ENCODE assay signal across 25 mouse cellular contexts in genomic region chr10:21520854-21521253, GRCm38 (mm10).
"Had no signal": no experiment of that assay in that cellular context is flagged by ENCODE, and none has a peak within 500 bp of the region (broad histone marks: within the 10 kb centered on the region; RNA-seq: fewer than 3 reads in every experiment).

No protein-coding gene starts in this region.

- H3K4me1 ChIP-seq: hindbrain, embryonic 13.5 days; hindbrain, embryonic 15.5 days; kidney, embryonic 15.5 days; limb, embryonic 13.5 days; limb, embryonic 15.5 days had no signal

- H3K4me3 ChIP-seq: heart, embryonic 10.5 days; heart, embryonic 12.5 days; hindbrain, embryonic 13.5 days; hindbrain, embryonic 15.5 days; kidney, embryonic 15.5 days; limb, embryonic 13.5 days; limb, embryonic 15.5 days; liver, embryonic 12.5 days had no signal

- H3K36me3 ChIP-seq: heart, embryonic 10.5 days; heart, embryonic 12.5 days; hindbrain, embryonic 13.5 days; hindbrain, embryonic 15.5 days; kidney, embryonic 15.5 days; limb, embryonic 13.5 days; limb, embryonic 15.5 days; liver, embryonic 12.5 days had no signal

- H3K27ac ChIP-seq: heart, embryonic 10.5 days; hindbrain, embryonic 13.5 days; hindbrain, embryonic 15.5 days; hindbrain, postnatal 0 days; kidney, embryonic 15.5 days; kidney, postnatal 0 days; limb, embryonic 13.5 days; limb, embryonic 15.5 days; liver, embryonic 12.5 days; liver, embryonic 14.5 days had no signal

- H3K9me3 ChIP-seq: heart, embryonic 10.5 days; heart, embryonic 12.5 days; hindbrain, embryonic 13.5 days; hindbrain, embryonic 15.5 days; kidney, embryonic 15.5 days; limb, embryonic 13.5 days; limb, embryonic 15.5 days; liver, embryonic 12.5 days had no signal

- H3K9ac ChIP-seq: heart, embryonic 12.5 days; hindbrain, embryonic 13.5 days; hindbrain, embryonic 15.5 days; kidney, embryonic 15.5 days; limb, embryonic 13.5 days; limb, embryonic 15.5 days; liver, embryonic 12.5 days; liver, embryonic 14.5 days had no signal

- H3K4me2 ChIP-seq: heart, embryonic 12.5 days; hindbrain, embryonic 13.5 days; hindbrain, embryonic 15.5 days; kidney, embryonic 15.5 days; limb, embryonic 13.5 days; limb, embryonic 15.5 days; liver, embryonic 12.5 days had no signal

- DNase-seq: gastrocnemius, postnatal 14 days; gastrocnemius, postnatal 36 days; heart, adult 18-20 months; heart, postnatal 14 days; heart, postnatal 36 days; kidney, adult 11 months; kidney, adult 2 months; kidney, adult 9 months; kidney, postnatal 14 days; kidney, postnatal 36 days; layer of hippocampus, adult 9-11 months; layer of hippocampus, postnatal 36 days; left cerebral cortex, postnatal 4 days had no signal

- ATAC-seq: hindbrain, postnatal 0 days; intestine, embryonic 16.5 days; liver, embryonic 12.5 days had no signal

- H3K27me3 ChIP-seq: heart, embryonic 12.5 days; hindbrain, embryonic 13.5 days; hindbrain, embryonic 15.5 days; kidney, embryonic 15.5 days; limb, embryonic 13.5 days; limb, embryonic 15.5 days; liver, embryonic 12.5 days had no signal
